8 mouse cellular contexts compared by ENCODE assay signal in the genomic region with DNA sequence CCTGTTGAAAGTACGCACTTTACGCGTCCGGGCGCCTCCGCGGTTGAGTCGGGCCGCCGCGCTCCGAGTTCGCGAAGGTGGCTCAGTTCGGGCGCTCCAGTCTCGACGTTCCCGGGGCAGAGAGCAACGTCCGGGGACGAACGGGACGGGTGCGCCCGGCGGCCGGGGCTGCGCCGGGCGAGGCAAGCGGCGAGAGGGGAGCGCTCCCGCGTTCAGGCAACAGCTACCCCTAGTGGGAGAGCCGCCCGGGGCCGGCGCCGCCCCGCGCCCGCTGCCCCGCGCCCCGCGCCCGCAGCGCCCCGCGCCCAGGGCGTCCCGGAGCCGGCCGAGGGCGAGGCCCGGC. TPM values are rescaled to one million over a fixed set of nuclear protein-coding genes. Genes with fewer than 3 reads are reported as not detected.
DNase-seq lines count a peak whose midpoint lies in the region; ATAC-seq lines count a peak whose summit lies in the region.

No protein-coding gene starts in this region.

- intact Hi-C loops in left cerebral cortex, postnatal 36 days (cut with DNase I), result no loop called here

- DNase-seq in R1 (ENCODE audit: low read depth, low spot score), result peak; percentile 31
- peak; percentile 65 for DNase-seq in embryonic facial prominence, embryonic 10.5 days (ENCODE audit: low spot score)
- peak; percentile 45 for DNase-seq in neural tube, embryonic 10.5 days (ENCODE audit: extremely low spot score, low spot score)
- no peak for DNase-seq in left cerebral cortex, postnatal 36 days (ENCODE audit: low spot score in 2 of 2)
- DNase-seq in adipocyte (ENCODE audit: low spot score), result no peak
- no peak for DNase-seq in cerebellum, postnatal 14 days

- no peaks in the 10 kb centered on the region for H3K9me3 ChIP-seq in embryonic facial prominence, embryonic 10.5 days
- no peaks in the 10 kb centered on the region for H3K9me3 ChIP-seq in hindbrain, embryonic 12.5 days (replicated peaks)
- H3K9me3 ChIP-seq in limb, embryonic 15.5 days, result no peaks in the 10 kb centered on the region

- peak; percentile 55; the same call in 1 of the 2 replicates for ATAC-seq in hindbrain, embryonic 12.5 days (ENCODE audit: low FRiP score)
- ATAC-seq in limb, embryonic 15.5 days (ENCODE audit: insufficient number of reproducible peaks, low FRiP score, low TSS enrichment, low read depth), result no peak

- H3K27ac ChIP-seq in embryonic facial prominence, embryonic 10.5 days (replicated peaks), result 0 out of 2 replicates have a peak overlapping the region, but pooled peaks have one; percentile 10
- H3K27ac ChIP-seq in hindbrain, embryonic 12.5 days, result no peak overlapping the region
- H3K27ac ChIP-seq in limb, embryonic 15.5 days, result no peak overlapping the region

- peaks cover 100% of the 10 kb centered on the region for H3K27me3 ChIP-seq in embryonic facial prominence, embryonic 10.5 days (replicated peaks; ENCODE audit: low read depth, poor library complexity, severe bottlenecking)
- H3K27me3 ChIP-seq in hindbrain, embryonic 12.5 days, result peaks cover 99% of the 10 kb centered on the region
- peaks cover 93% of the 10 kb centered on the region for H3K27me3 ChIP-seq in limb, embryonic 15.5 days

- peak overlapping the region; percentile 66 for H3K4me2 ChIP-seq in hindbrain, embryonic 12.5 days (replicated peaks)
- peak overlapping the region; percentile 89 for H3K4me2 ChIP-seq in limb, embryonic 15.5 days

- H3K4me3 ChIP-seq in embryonic facial prominence, embryonic 10.5 days, result peak overlapping the region; percentile 57
- peak overlapping the region; percentile 43 for H3K4me3 ChIP-seq in hindbrain, embryonic 12.5 days
- H3K4me3 ChIP-seq in limb, embryonic 15.5 days, result peak overlapping the region; percentile 48

- peaks cover 37% of the 10 kb centered on the region for H3K4me1 ChIP-seq in embryonic facial prominence, embryonic 10.5 days
- peaks cover 24% of the 10 kb centered on the region for H3K4me1 ChIP-seq in hindbrain, embryonic 12.5 days
- H3K4me1 ChIP-seq in limb, embryonic 15.5 days, result peaks cover 32% of the 10 kb centered on the region

- no peaks in the 10 kb centered on the region for H3K36me3 ChIP-seq in embryonic facial prominence, embryonic 10.5 days (replicated peaks)
- no peaks in the 10 kb centered on the region for H3K36me3 ChIP-seq in hindbrain, embryonic 12.5 days
- no peaks in the 10 kb centered on the region for H3K36me3 ChIP-seq in limb, embryonic 15.5 days

- WGBS in embryonic facial prominence, embryonic 10.5 days, result under 1% methylated on average over 57 of the region's 58 CpGs
- WGBS in hindbrain, embryonic 12.5 days, result under 1% methylated on average over 38 of the region's 58 CpGs
- 2% methylated on average over 40 of the region's 58 CpGs for WGBS in limb, embryonic 15.5 days

- H3K9ac ChIP-seq in hindbrain, embryonic 12.5 days, result peak overlapping the region; percentile 35; the same call in 1 of the 2 replicates
- H3K9ac ChIP-seq in limb, embryonic 15.5 days, result no peak overlapping the region

RNA-seq across cellular contexts. Expression of a gene that starts 0.9 kb away (rescaled TPM):
- 0.89 and 1.2 TPM in 2 replicates for polyA plus RNA-seq in embryonic facial prominence, embryonic 10.5 days (2016; fragmentation: Nextera tagmentation; extraction: Ambion mirVana)
- 1.4 and 1.5 TPM in 2 replicates for polyA plus RNA-seq in hindbrain, embryonic 12.5 days (2016; fragmentation: Nextera tagmentation; extraction: Ambion mirVana)
- 3.6 and 5.3 TPM in 2 replicates for polyA plus RNA-seq in limb, embryonic 15.5 days (2015; fragmentation: Nextera tagmentation; extraction: Ambion mirVana)
- total RNA-seq in left cerebral cortex, postnatal 36 days (2021), result 1 to 10 TPM; 1.8 to 2.8 TPM

Comparison
In these comparisons a context has a peak if more than half of its experiments do, and no peak if none do; other contexts are left out.
1. DNase-seq: peak in R1 (single experiment), embryonic facial prominence, embryonic 10.5 days (single experiment) and neural tube, embryonic 10.5 days (single experiment); none in left cerebral cortex, postnatal 36 days (0 of 2), adipocyte (single experiment) and cerebellum, postnatal 14 days (0 of 2).
2. Peak in every context shown above with its lines, with median percentiles within 50 percentile points of each other: H3K4me3 ChIP-seq.